Mouse (Mus musculus) brain, embryonic 14.5 days (tissue): ENCODE data around the gene Lrrc8a.

Source experiments
- CTCF ChIP-seq: fragments of 200-500 bp; IDR thresholded peaks from 2 replicates; pipeline ENCODE4 v1.5.1; 2012; ENCODE audit warnings: inconsistent platforms, mild to moderate bottlenecking, moderate library complexity, borderline replicate concordance; ENCODE audit not compliant: insufficient read depth, insufficient read length; ENCODE audit errors: extremely low read depth
- POLR2A ChIP-seq: fragments of 200-500 bp; IDR thresholded peaks from 2 replicates; pipeline ENCODE4 v1.6.1; 2012; ENCODE audit warnings: mild to moderate bottlenecking, inconsistent platforms, borderline replicate concordance; ENCODE audit not compliant: poor library complexity, insufficient read depth, insufficient read length, severe bottlenecking; ENCODE audit errors: extremely low read depth

- TF ChIP-seq POLR2A, result no peak
- no peak; the same call in 1 of the 2 replicates for TF ChIP-seq CTCF
Observed at GRCm38 (mm10) chr2:30299525-30299924, 62.0 kb downstream of the Lrrc8a start.
